Mouse (Mus musculus) bone marrow, adult 2 months (tissue): ENCODE results near the gene Pigz.
"Not testable (repeated sequence)": the region's sequence is repeated elsewhere in the genome, so short reads cannot be mapped to it uniquely, and the experiment has no call there.

ENCODE experiments used
- CTCF ChIP-seq: fragments of 200-500 bp; IDR thresholded peaks from 2 replicates; pipeline ENCODE4 v1.5.1; 2011; ENCODE audit warnings: low read length, control low read depth; ENCODE audit not compliant: control insufficient read depth, insufficient read depth
- POLR2A ChIP-seq: fragments of 200-500 bp; IDR thresholded peaks from 2 replicates; pipeline ENCODE4 v1.6.1; 2011; ENCODE audit warnings: low read depth, mild to moderate bottlenecking, control low read depth, low read length, borderline replicate concordance; ENCODE audit not compliant: control insufficient read depth

DNA sequence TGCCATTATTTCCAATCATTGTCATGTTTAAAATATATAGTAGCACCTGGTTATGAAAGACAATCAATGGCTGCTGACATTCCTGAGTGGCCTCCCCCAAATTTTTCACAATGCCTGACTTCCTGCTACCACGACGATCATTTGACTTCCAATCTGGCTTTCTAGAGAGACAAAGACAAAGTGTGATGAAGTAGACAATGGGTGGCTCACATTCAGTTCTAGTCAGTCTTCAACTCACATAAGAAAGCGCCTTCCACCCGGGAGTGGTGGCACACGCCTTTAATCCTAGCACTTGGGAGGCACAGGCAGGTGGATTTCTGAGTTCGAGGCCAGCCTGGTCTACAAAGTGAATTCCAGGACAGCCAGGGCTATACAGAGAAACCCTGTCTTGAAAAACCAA lies 12.3 kb downstream of the Pigz start:
- not testable (repeated sequence) for TF ChIP-seq CTCF, POLR2A
